7 mouse cellular contexts compared by ENCODE assay signal in the genomic region with DNA sequence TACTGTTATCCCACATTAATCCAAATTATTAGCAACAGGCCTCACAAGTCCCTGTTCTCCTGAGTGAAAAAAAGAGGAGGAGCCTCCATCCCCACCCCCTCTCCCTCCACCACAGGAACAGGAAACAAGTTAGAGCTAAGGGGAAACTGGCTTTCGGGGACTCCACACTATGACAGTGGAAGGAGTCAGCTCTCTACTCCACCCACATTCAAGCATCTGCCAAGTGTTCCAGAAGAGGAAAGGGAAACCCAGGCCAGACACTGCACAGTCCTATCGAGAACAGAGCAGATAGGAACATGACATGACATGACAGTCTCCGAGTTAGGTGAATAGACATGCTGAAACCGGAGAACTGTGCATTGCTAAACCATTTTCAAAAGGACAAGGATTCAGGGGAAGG.
DNase-seq lines count a peak whose midpoint lies in the region; ATAC-seq and TF ChIP-seq lines count a peak whose summit lies in the region.

No protein-coding gene starts in this region.

- peak; percentile 88 for DNase-seq in MEL (ENCODE audit: low read depth, low spot score)
- peak; percentile 75 for DNase-seq in adrenal gland, adult 2 months
- peak; percentile 82 for DNase-seq in heart, embryonic 10.5 days (ENCODE audit: low spot score)
- DNase-seq in left cerebral cortex, postnatal 25 days (ENCODE audit: low spot score in 2 of 2): peak; percentile 24 to 69
- DNase-seq in spleen, adult 12 weeks (ENCODE audit: low spot score): no peak
- no peak for DNase-seq in B cell, adult 2 months

- no peak for TF ChIP-seq CTCF in MEL (IDR thresholded peaks at IDR 0.05 in 2 of 3, conservative IDR thresholded peaks at IDR 0.05 in 1 of 3; ENCODE audit: control insufficient read depth in 1 of 3, insufficient read depth in 1 of 3, low read depth in 2 of 3, low read length in 3 of 3, poor library complexity in 1 of 3, severe bottlenecking in 1 of 3)

- no peaks in the 10 kb centered on the region for H3K9me3 ChIP-seq in MEL (replicated peaks; ENCODE audit: insufficient read depth, low read length)
- H3K9me3 ChIP-seq in heart, embryonic 10.5 days: no peaks in the 10 kb centered on the region

- 13% methylated on average over 4 of the region's 4 CpGs for WGBS in heart, embryonic 10.5 days

- H3K4me3 ChIP-seq in MEL (ENCODE audit: control insufficient read depth in 1 of 2, insufficient read depth in 1 of 2, low read depth in 2 of 2, low read length in 2 of 2): peak overlapping the region; percentile 9 to 21
- no peak overlapping the region for H3K4me3 ChIP-seq in heart, embryonic 10.5 days

- peak in 1 of 2 experiments; percentile 15; a peak in 1 of 4 replicates for TF ChIP-seq EP300 in MEL (IDR thresholded peaks at IDR 0.05; ENCODE audit: low read depth in 1 of 2, low read length in 2 of 2)

- no peaks in the 10 kb centered on the region for H3K27me3 ChIP-seq in MEL (ENCODE audit: control insufficient read depth in 1 of 2, insufficient read depth in 2 of 2, low read length in 2 of 2)
- H3K27me3 ChIP-seq in heart, embryonic 10.5 days (ENCODE audit: insufficient read depth, poor library complexity, severe bottlenecking): no peaks in the 10 kb centered on the region

- H3K27ac ChIP-seq in MEL (ENCODE audit: control insufficient read depth, low read depth, low read length): peak overlapping the region; percentile 46; the same call in 1 of the 2 replicates
- 0 out of 2 replicates have a peak overlapping the region, but pooled peaks have one; percentile 1 for H3K27ac ChIP-seq in heart, embryonic 10.5 days

- H3K4me1 ChIP-seq in MEL (ENCODE audit: control insufficient read depth in 1 of 2, insufficient read depth in 2 of 2, low read length in 2 of 2): peaks cover 5 to 7% of the 10 kb centered on the region in 2 experiments; a peak in 2 of 4 replicates
- peaks cover 41% of the 10 kb centered on the region for H3K4me1 ChIP-seq in heart, embryonic 10.5 days

- H3K9ac ChIP-seq in MEL (ENCODE audit: control insufficient read depth, low read depth, low read length, poor library complexity, severe bottlenecking): peak overlapping the region; percentile 28; the same call in 1 of the 2 replicates

- peaks cover 0 to 17% of the 10 kb centered on the region in 2 experiments; a peak in 2 of 4 replicates for H3K36me3 ChIP-seq in MEL (ENCODE audit: control insufficient read depth in 1 of 2, insufficient read depth in 2 of 2, low read length in 2 of 2)
- peaks cover 22% of the 10 kb centered on the region for H3K36me3 ChIP-seq in heart, embryonic 10.5 days

- H3K79me2 ChIP-seq in MEL (ENCODE audit: control insufficient read depth, insufficient read depth, low read length, poor library complexity): no peaks in the 10 kb centered on the region

- intact Hi-C loops in left cerebral cortex, postnatal 25 days (cut with DNase I): no loop called here

- no peak for TF ChIP-seq POLR2A in MEL (IDR thresholded peaks at IDR 0.05; ENCODE audit: control insufficient read depth in 1 of 2, insufficient read depth in 1 of 2, low read depth in 1 of 2, low read length in 2 of 2, poor library complexity in 1 of 2)

- peak; percentile 39; the same call in 1 of the 2 replicates for ATAC-seq in neutrophil, adult 5-6 weeks (ENCODE audit: extremely low read depth, insufficient number of reproducible peaks, low FRiP score, poor library complexity, severe bottlenecking)

- no peak for TF ChIP-seq RAD21 in MEL (IDR thresholded peaks at IDR 0.05; ENCODE audit: low read depth, low read length)

TF ChIP-seq in MEL, 35 proteins besides CTCF, POLR2A, EP300 and RAD21:
- no peak for TF ChIP-seq E2F4 (IDR thresholded peaks at IDR 0.05; ENCODE audit: borderline replicate concordance, low read depth, low read length)
- no peak for TF ChIP-seq MAX (IDR thresholded peaks at IDR 0.05; ENCODE audit: low read length)
- peak; percentile 63; the same call in 1 of the 2 replicates for TF ChIP-seq SIN3A (IDR thresholded peaks at IDR 0.05; ENCODE audit: low read length)
- TF ChIP-seq POLR2AphosphoS5 (IDR thresholded peaks at IDR 0.05; ENCODE audit: borderline replicate concordance, low read depth, low read length): no peak
- TF ChIP-seq HCFC1 (IDR thresholded peaks at IDR 0.05; ENCODE audit: low read depth, low read length): no peak
- no peak for TF ChIP-seq ZKSCAN1 (IDR thresholded peaks at IDR 0.05; ENCODE audit: low read depth, low read length)
- TF ChIP-seq RCOR1 (IDR thresholded peaks at IDR 0.05; ENCODE audit: low read depth, low read length): no peak
- TF ChIP-seq MYB (IDR thresholded peaks at IDR 0.05; ENCODE audit: low read depth, low read length): no peak
- no peak for TF ChIP-seq ZMIZ1 (IDR thresholded peaks at IDR 0.05; ENCODE audit: low read depth, low read length)
- TF ChIP-seq TCF12 (IDR thresholded peaks at IDR 0.05; ENCODE audit: low read depth, low read length): 0 out of 2 replicates have a peak, but pooled peaks have one; percentile 21
- TF ChIP-seq POLR2AphosphoS2 (IDR thresholded peaks at IDR 0.05; ENCODE audit: low read length): no peak
- TF ChIP-seq MYC (IDR thresholded peaks at IDR 0.05; ENCODE audit: low read depth, low read length): 0 out of 2 replicates have a peak, but pooled peaks have one; percentile 31
- TF ChIP-seq BHLHE40 (IDR thresholded peaks at IDR 0.05; ENCODE audit: borderline replicate concordance, low read depth, low read length): 0 out of 2 replicates have a peak, but pooled peaks have one; percentile 5
- TF ChIP-seq ELF1 (IDR thresholded peaks at IDR 0.05; ENCODE audit: low read depth, low read length): peak; percentile 53; the same call in 1 of the 2 replicates
- 0 out of 2 replicates have a peak, but pooled peaks have one; percentile 22 for TF ChIP-seq GATA1 (IDR thresholded peaks at IDR 0.05; ENCODE audit: low read depth, low read length)
- TF ChIP-seq TAL1 (IDR thresholded peaks at IDR 0.05; ENCODE audit: low read length): no peak
- TF ChIP-seq CHD2 (IDR thresholded peaks at IDR 0.05; ENCODE audit: low read length): no peak
- peak; percentile 54; the same call in 1 of the 2 replicates for TF ChIP-seq TBP (IDR thresholded peaks at IDR 0.05; ENCODE audit: low read depth, low read length)
- TF ChIP-seq JUND (IDR thresholded peaks at IDR 0.05; ENCODE audit: low read depth, low read length): no peak
- TF ChIP-seq ETS1 (IDR thresholded peaks at IDR 0.05; ENCODE audit: low read depth, low read length): peak; percentile 44; the same call in 1 of the 2 replicates
- peak; percentile 74; the same call in 1 of the 2 replicates for TF ChIP-seq MXI1 (IDR thresholded peaks at IDR 0.05; ENCODE audit: low read depth, low read length)
- TF ChIP-seq ZNF384 (IDR thresholded peaks at IDR 0.05; ENCODE audit: low read depth, low read length): no peak

Comparison
In these comparisons a context has a peak if more than half of its experiments do, and no peak if none do; other contexts are left out.
1. DNase-seq: peak in MEL (single experiment), adrenal gland, adult 2 months (single experiment), heart, embryonic 10.5 days (single experiment) and left cerebral cortex, postnatal 25 days (2 of 2); none in spleen, adult 12 weeks (single experiment) and B cell, adult 2 months (0 of 2).